Mouse (Mus musculus) midbrain, embryonic 12.5 days (tissue): ENCODE measurements at regions not wholly inside any gene's neighbourhood (a gene's known extent, or its start where the extent isn't known, plus 50 kb on each side); places are given as distances from the start of the nearest gene placed in this dataset.

ENCODE experiments used
- ATAC-seq: fragments of 200-750 bp; cut with Nextera tagmentation; 2 replicates; pipeline ENCODE4 v1.8.0; 2017; ENCODE audit warnings: low read depth, moderate TSS enrichment, moderate library complexity; ENCODE audit not compliant: low FRiP score
- H3K27ac ChIP-seq: fragments of 300-500 bp; sonication (generic); replicated peaks from 2 replicates; pipeline ENCODE4 v1.5.1; 2016; ENCODE audit warnings: mild to moderate bottlenecking
- H3K27me3 ChIP-seq: fragments of 300-500 bp; sonication (generic); 2 replicates; pipeline ENCODE4 v1.6.1; 2016; ENCODE audit warnings: mild to moderate bottlenecking
- H3K36me3 ChIP-seq: fragments of 300-500 bp; sonication (generic); 2 replicates; pipeline ENCODE4 v1.6.1; 2016
- H3K4me1 ChIP-seq: fragments of 300-500 bp; sonication (generic); 2 replicates; pipeline ENCODE4 v1.6.1; 2016
- H3K4me2 ChIP-seq: fragments of 300-500 bp; sonication (generic); replicated peaks from 2 replicates; pipeline ENCODE4 v1.6.1; 2016; ENCODE audit warnings: mild to moderate bottlenecking, moderate library complexity
- H3K4me3 ChIP-seq: fragments of 300-500 bp; sonication (generic); 2 replicates; pipeline ENCODE4 v1.5.1; 2016; ENCODE audit warnings: mild to moderate bottlenecking
- H3K9ac ChIP-seq: fragments of 300-500 bp; sonication (generic); replicated peaks from 2 replicates; pipeline ENCODE4 v1.6.1; 2016; ENCODE audit warnings: mild to moderate bottlenecking, moderate library complexity
- H3K9me3 ChIP-seq: fragments of 300-500 bp; sonication (generic); 2 replicates; pipeline ENCODE4 v1.6.1; 2016; ENCODE audit warnings: mild to moderate bottlenecking
- WGBS: fragments of 180-500 bp; shearing (Covaris S2); methylation state at CpG from one replicate; pipeline ENCODE4 v1.1.7; 2016; 5-methylcytosine and 5-hydroxymethylcytosine counted together

GRCm38 (mm10) chr2:128377680-128378079 lies 213.3 kb upstream of the Spdye4c start:
- H3K27ac ChIP-seq, result no peak overlapping the region
- no peak overlapping the region for H3K9ac ChIP-seq
- H3K27me3 ChIP-seq, result no peaks in the 10 kb centered on the region
- WGBS, result 84% methylated on average over 10 of the region's 10 CpGs
- H3K36me3 ChIP-seq, result no peaks in the 10 kb centered on the region
- H3K9me3 ChIP-seq, result no peaks in the 10 kb centered on the region
- no peak overlapping the region for H3K4me2 ChIP-seq
- H3K4me1 ChIP-seq, result peaks cover 14% of the 10 kb centered on the region
- no peak for ATAC-seq
- no peak overlapping the region for H3K4me3 ChIP-seq

GRCm38 (mm10) chr2:128378456-128378855 lies 212.6 kb upstream of the Spdye4c start:
- H3K9me3 ChIP-seq, result no peaks in the 10 kb centered on the region
- H3K9ac ChIP-seq, result no peak overlapping the region
- ATAC-seq, result no peak
- no peak overlapping the region for H3K4me2 ChIP-seq
- no peaks in the 10 kb centered on the region for H3K27me3 ChIP-seq
- H3K27ac ChIP-seq, result no peak overlapping the region
- H3K4me1 ChIP-seq, result peaks cover 7% of the 10 kb centered on the region
- 86% methylated on average over 7 of the region's 7 CpGs for WGBS
- no peak overlapping the region for H3K4me3 ChIP-seq
- no peaks in the 10 kb centered on the region for H3K36me3 ChIP-seq

GRCm38 (mm10) chr2:128379151-128379550 lies 211.9 kb upstream of the Spdye4c start:
- Histone ChIP-seq H3K36me3 (no peaks in the 10 kb centered on the region), H3K4me3 (no peak overlapping the region), H3K9ac (no peak overlapping the region), H3K4me1 (peaks cover 6% of the 10 kb centered on the region), H3K27me3 (0 out of 2 replicates have a peak, but pooled peaks cover 3% of the 10 kb centered on the region), H3K27ac (no peak overlapping the region), H3K4me2 (no peak overlapping the region), H3K9me3 (no peaks in the 10 kb centered on the region)
- 87% methylated on average over 8 of the region's 8 CpGs for WGBS
- ATAC-seq, result no peak

- Histone ChIP-seq H3K36me3 (no peaks in the 10 kb centered on the region), H3K9ac (no peak overlapping the region), H3K4me2 (no peak overlapping the region), H3K4me3 (no peak overlapping the region), H3K9me3 (no peaks in the 10 kb centered on the region), H3K27ac (no peak overlapping the region), H3K4me1 (peaks cover 8% of the 10 kb centered on the region; the same call in 1 of the 2 replicates), H3K27me3 (0 out of 2 replicates have a peak, but pooled peaks cover 3% of the 10 kb centered on the region)
- ATAC-seq, result no peak
- WGBS, result 40% methylated on average over 8 of the region's 8 CpGs
Measured at GRCm38 (mm10) chr2:128379554-128379953, 211.5 kb upstream of the Spdye4c start.

- Histone ChIP-seq H3K4me2 (no peak overlapping the region; the same call in 1 of the 2 replicates), H3K4me3 (no peak overlapping the region), H3K27ac (no peak overlapping the region), H3K9ac (no peak overlapping the region), H3K27me3 (peaks cover 8% of the 10 kb centered on the region; the same call in 1 of the 2 replicates), H3K4me1 (peaks cover 8% of the 10 kb centered on the region; the same call in 1 of the 2 replicates), H3K36me3 (no peaks in the 10 kb centered on the region), H3K9me3 (no peaks in the 10 kb centered on the region)
- ATAC-seq, result no peak
- WGBS, result 37% methylated on average over 7 of the region's 7 CpGs
Measured at GRCm38 (mm10) chr2:128380581-128380980, 210.4 kb upstream of the Spdye4c start.

GRCm38 (mm10) chr2:128381684-128382205 lies 209.3 kb upstream of the Spdye4c start:
- H3K9me3 ChIP-seq, result no peaks in the 10 kb centered on the region
- peaks cover 8% of the 10 kb centered on the region; the same call in 1 of the 2 replicates for H3K4me1 ChIP-seq
- H3K36me3 ChIP-seq, result no peaks in the 10 kb centered on the region
- no peak overlapping the region for H3K4me2 ChIP-seq
- no peak overlapping the region for H3K27ac ChIP-seq
- no peak overlapping the region for H3K9ac ChIP-seq
- ATAC-seq, result no peak
- peaks cover 8% of the 10 kb centered on the region; the same call in 1 of the 2 replicates for H3K27me3 ChIP-seq
- no peak overlapping the region for H3K4me3 ChIP-seq
- WGBS, result 79% methylated on average over 5 of the region's 5 CpGs

- peaks cover 15% of the 10 kb centered on the region; the same call in 1 of the 2 replicates for H3K27me3 ChIP-seq
- no peak overlapping the region for H3K9ac ChIP-seq
- no peaks in the 10 kb centered on the region for H3K9me3 ChIP-seq
- H3K27ac ChIP-seq, result no peak overlapping the region
- 84% methylated on average over 4 of the region's 4 CpGs for WGBS
- ATAC-seq, result no peak
- peaks cover 8% of the 10 kb centered on the region; the same call in 1 of the 2 replicates for H3K4me1 ChIP-seq
- H3K4me2 ChIP-seq, result no peak overlapping the region
- H3K4me3 ChIP-seq, result no peak overlapping the region
- no peaks in the 10 kb centered on the region for H3K36me3 ChIP-seq
Measured at GRCm38 (mm10) chr2:128382473-128382872, 208.5 kb upstream of the Spdye4c start.

GRCm38 (mm10) chr2:128384612-128385011 lies 206.4 kb upstream of the Spdye4c start:
- H3K9me3 ChIP-seq, result no peaks in the 10 kb centered on the region
- no peaks in the 10 kb centered on the region for H3K36me3 ChIP-seq
- H3K9ac ChIP-seq, result no peak overlapping the region
- no peak overlapping the region for H3K4me3 ChIP-seq
- WGBS, result 84% methylated on average over 10 of the region's 10 CpGs
- H3K4me1 ChIP-seq, result peaks cover 18% of the 10 kb centered on the region
- H3K4me2 ChIP-seq, result no peak overlapping the region
- peaks cover 24% of the 10 kb centered on the region; the same call in 1 of the 2 replicates for H3K27me3 ChIP-seq
- no peak overlapping the region for H3K27ac ChIP-seq
- ATAC-seq, result no peak

GRCm38 (mm10) chr2:128386846-128387621 lies 204.0 kb upstream of the Spdye4c start:
- WGBS, result 79% methylated on average over 4 of the region's 4 CpGs
- H3K4me3 ChIP-seq, result no peak overlapping the region
- H3K27ac ChIP-seq, result no peak overlapping the region
- no peak overlapping the region for H3K9ac ChIP-seq
- no peak for ATAC-seq
- H3K4me1 ChIP-seq, result peaks cover 23% of the 10 kb centered on the region
- peaks cover 40% of the 10 kb centered on the region for H3K27me3 ChIP-seq
- H3K9me3 ChIP-seq, result no peaks in the 10 kb centered on the region
- H3K36me3 ChIP-seq, result no peaks in the 10 kb centered on the region
- H3K4me2 ChIP-seq, result no peak overlapping the region

GRCm38 (mm10) chr2:128387851-128388471 lies 203.0 kb upstream of the Spdye4c start:
- H3K27me3 ChIP-seq, result peaks cover 48% of the 10 kb centered on the region
- WGBS, result 81% methylated on average over 8 of the region's 8 CpGs
- ATAC-seq, result no peak
- H3K36me3 ChIP-seq, result no peaks in the 10 kb centered on the region
- peaks cover 26% of the 10 kb centered on the region for H3K4me1 ChIP-seq
- H3K9me3 ChIP-seq, result no peaks in the 10 kb centered on the region
- no peak overlapping the region for H3K9ac ChIP-seq
- no peak overlapping the region for H3K4me2 ChIP-seq
- no peak overlapping the region for H3K4me3 ChIP-seq
- H3K27ac ChIP-seq, result no peak overlapping the region

GRCm38 (mm10) chr2:128388883-128389470 lies 202.0 kb upstream of the Spdye4c start:
- Histone ChIP-seq H3K4me2 (no peak overlapping the region), H3K27ac (no peak overlapping the region), H3K9ac (no peak overlapping the region), H3K4me1 (peaks cover 26% of the 10 kb centered on the region), H3K4me3 (no peak overlapping the region), H3K9me3 (no peaks in the 10 kb centered on the region), H3K27me3 (peaks cover 53% of the 10 kb centered on the region), H3K36me3 (no peaks in the 10 kb centered on the region)
- ATAC-seq, result no peak
- WGBS, result 14% methylated on average over 7 of the region's 7 CpGs

GRCm38 (mm10) chr2:128392344-128392743 lies 198.7 kb upstream of the Spdye4c start:
- Histone ChIP-seq H3K4me2 (peak overlapping the region; percentile 9), H3K27me3 (peaks cover 56% of the 10 kb centered on the region), H3K27ac (no peak overlapping the region)

More at GRCm38 (mm10) chr2:128392344-128392743, 198.7 kb upstream of the Spdye4c start:
- peaks cover 22% of the 10 kb centered on the region for H3K4me1 ChIP-seq
- no peaks in the 10 kb centered on the region for H3K9me3 ChIP-seq
- H3K36me3 ChIP-seq, result no peaks in the 10 kb centered on the region
- H3K9ac ChIP-seq, result no peak overlapping the region
- 11% methylated on average over 9 of the region's 9 CpGs for WGBS
- H3K4me3 ChIP-seq, result no peak overlapping the region
- no peak for ATAC-seq
